Mouse (Mus musculus) liver, postnatal 0 days (tissue): Measurements from ENCODE around the gene Arhgap29. TPM values are rescaled to one million over a fixed set of nuclear protein-coding genes. Genes with fewer than 3 reads are reported as not detected.

Experiments used
- ATAC-seq: fragments of 200-750 bp; cut with Nextera tagmentation; 2 replicates; pipeline ENCODE4 v1.8.0; 2017; ENCODE audit warnings: mild to moderate bottlenecking, moderate library complexity
- DNase-seq: peaks from one replicate; pipeline ENCODE4 v3.0.0-alpha.2; 2016
- H3K27ac ChIP-seq: fragments of 300-500 bp; sonication (generic); 2 replicates; pipeline ENCODE4 v1.5.1; 2014; ENCODE audit warnings: antibody characterized with exemption, moderate library complexity, mild to moderate bottlenecking, low read depth
- H3K27me3 ChIP-seq: fragments of 300-500 bp; sonication (generic); 2 replicates; pipeline ENCODE4 v1.6.1; 2014; ENCODE audit warnings: low read length, control low read depth, mixed read lengths; ENCODE audit not compliant: insufficient read depth
- H3K36me3 ChIP-seq: fragments of 300-500 bp; sonication (generic); replicated peaks from 2 replicates; pipeline ENCODE4 v1.6.1; 2014; ENCODE audit warnings: mild to moderate bottlenecking, control low read depth, low read length, moderate library complexity, mixed read lengths; ENCODE audit not compliant: insufficient read depth
- H3K4me1 ChIP-seq: fragments of 300-500 bp; sonication (generic); 2 replicates; pipeline ENCODE4 v1.6.1; 2014; ENCODE audit warnings: antibody characterized with exemption, mild to moderate bottlenecking, control low read depth; ENCODE audit not compliant: insufficient read depth
- H3K4me2 ChIP-seq: fragments of 300-500 bp; sonication (generic); 2 replicates; pipeline ENCODE4 v1.6.1; 2014; ENCODE audit warnings: low read depth, mild to moderate bottlenecking, low read length, moderate library complexity, mixed read lengths
- H3K4me3 ChIP-seq: fragments of 300-500 bp; sonication (generic); 2 replicates; pipeline ENCODE4 v1.5.1; 2014; ENCODE audit warnings: low read depth, low read length
- H3K9ac ChIP-seq: fragments of 300-500 bp; sonication (generic); replicated peaks from 2 replicates; pipeline ENCODE4 v1.6.1; 2014; ENCODE audit warnings: mild to moderate bottlenecking, moderate library complexity
- H3K9me3 ChIP-seq: fragments of 300-500 bp; sonication (generic); 2 replicates; pipeline ENCODE4 v1.6.1; 2016; ENCODE audit warnings: mild to moderate bottlenecking, control low read depth, low read length, mixed read lengths
- CTCF ChIP-seq: sonication (generic); IDR thresholded peaks from 2 replicates; pipeline ENCODE4 v1.5.1; 2016; ENCODE audit warnings: antibody characterized with exemption, low read depth
- EP300 ChIP-seq: IDR thresholded peaks from 2 replicates; pipeline ENCODE4 v1.6.1; 2016; ENCODE audit warnings: antibody characterized with exemption, low read depth, mild to moderate bottlenecking
- WGBS: fragments of 180-500 bp; shearing (Covaris S2); extraction: QIAGEN DNeasy Blood & Tissue Kit; methylation state at CpG from one replicate; pipeline ENCODE4 v1.1.7; 2014; ENCODE audit not compliant: insufficient replicate concordance; 5-methylcytosine and 5-hydroxymethylcytosine counted together
- polyA plus RNA-seq: library from polyadenylated mRNA; unstranded; fragments of >200 nt; fragmentation: Nextera tagmentation; extraction: Ambion mirVana; gene quantifications from 2 replicates; pipeline ENCODE4 v1.2.1, GENCODE M21; 2015

Arhgap29 gene
- polyA plus RNA-seq, 1 experiment from 2014 or later = 10.4 TPM

- Histone ChIP-seq H3K9ac (no peak overlapping the region), H3K4me2 (no peak overlapping the region), H3K4me3 (no peak overlapping the region), H3K4me1 (no peaks in the 10 kb centered on the region), H3K9me3 (no peaks in the 10 kb centered on the region), H3K36me3 (no peaks in the 10 kb centered on the region), H3K27me3 (no peaks in the 10 kb centered on the region), H3K27ac (no peak overlapping the region)
- 57% methylated on average over 9 of the region's 9 CpGs for WGBS
- ATAC-seq (no peak), DNase-seq (no peak)
- TF ChIP-seq CTCF = no peak
- TF ChIP-seq EP300 = no peak
These were observed 106.3 kb downstream of the Arhgap29 start for GRCm38 (mm10) chr3:122058439-122059198.

- Histone ChIP-seq H3K27me3 (no peaks in the 10 kb centered on the region), H3K9me3 (no peaks in the 10 kb centered on the region), H3K36me3 (no peaks in the 10 kb centered on the region), H3K4me1 (no peaks in the 10 kb centered on the region; the same call in 1 of the 2 replicates), H3K4me2 (no peak overlapping the region), H3K4me3 (no peak overlapping the region), H3K9ac (no peak overlapping the region), H3K27ac (no peak overlapping the region)
- no peak for TF ChIP-seq CTCF
- no peak for TF ChIP-seq EP300
- ATAC-seq = no peak
- no peak for DNase-seq
- 77% methylated on average over 10 of the region's 10 CpGs for WGBS
These were observed 110.2 kb downstream of the Arhgap29 start for GRCm38 (mm10) chr3:122062586-122062985.

- H3K4me2 ChIP-seq = no peak overlapping the region
- H3K4me1 ChIP-seq = no peaks in the 10 kb centered on the region; the same call in 1 of the 2 replicates
- H3K27ac ChIP-seq = no peak overlapping the region
- H3K27me3 ChIP-seq = no peaks in the 10 kb centered on the region
- ATAC-seq (no peak), DNase-seq (no peak)
- TF ChIP-seq CTCF (no peak), EP300 (no peak)
- no peak overlapping the region for H3K9ac ChIP-seq
- H3K36me3 ChIP-seq = no peaks in the 10 kb centered on the region
- H3K4me3 ChIP-seq = no peak overlapping the region
- no peaks in the 10 kb centered on the region for H3K9me3 ChIP-seq
- 70% methylated on average over 13 of the region's 13 CpGs for WGBS
These were observed 112.4 kb downstream of the Arhgap29 start for GRCm38 (mm10) chr3:122064556-122065410.

Other genes starting within 250 kb of the Arhgap29 start
- 1.3 and 1.5 TPM in 2 replicates for gene F3, start 229.0 kb upstream of the Arhgap29 start, polyA plus RNA-seq
- 132 and 148 TPM in 2 replicates for gene Abcd3, start 137.2 kb upstream of the Arhgap29 start, polyA plus RNA-seq
- gene Abca4, start 91.9 kb downstream of the Arhgap29 start, polyA plus RNA-seq = 0.22 and 0.40 TPM in 2 replicates